Mouse (Mus musculus): ENCODE measurements around the gene Morn4. TPM values are rescaled to one million over a fixed set of nuclear protein-coding genes. Genes with fewer than 3 reads are reported as not detected.

Gene Morn4
- polyA plus RNA-seq, 1 experiment from 2014 or later = 15.2 TPM

DNA sequence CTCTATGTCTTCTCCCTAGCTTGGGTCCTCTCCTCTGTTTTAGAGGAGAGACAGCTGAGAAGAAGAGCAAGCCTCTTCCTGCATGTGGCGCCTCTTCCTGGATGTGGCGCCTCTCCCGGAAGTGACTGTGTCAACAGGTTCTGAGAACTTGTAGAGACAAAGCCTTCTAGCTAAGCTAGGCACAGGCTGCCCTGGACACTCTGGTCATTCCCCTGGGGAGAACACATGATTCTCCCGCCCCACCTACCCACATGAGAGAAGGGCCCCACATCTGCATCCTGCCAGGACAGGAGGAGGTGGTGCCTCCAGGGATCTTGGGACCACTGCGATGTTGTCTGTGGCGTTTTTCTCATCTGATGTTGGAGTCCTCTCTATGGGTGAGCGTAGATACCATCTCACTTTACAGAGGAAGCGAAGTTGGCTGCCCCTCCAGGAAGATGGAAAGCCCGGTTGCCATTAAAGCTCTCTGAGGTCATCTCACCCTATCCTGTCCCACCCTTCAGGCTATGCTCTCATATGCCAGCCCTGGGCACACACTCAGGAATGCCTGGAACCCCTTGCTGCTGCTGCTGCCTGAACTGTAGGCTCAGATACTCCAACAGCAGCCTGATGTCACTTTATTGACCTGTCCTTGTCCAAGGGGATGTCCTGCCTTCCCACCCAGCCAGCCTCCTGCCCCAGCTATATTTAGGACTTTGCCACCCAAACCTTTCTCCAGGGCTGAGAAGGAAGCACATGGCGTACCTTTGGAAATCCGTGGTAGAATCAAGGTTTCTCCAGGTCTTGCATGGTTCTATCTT is 17.5 kb downstream of the Morn4 start:
- H3K4me3 ChIP-seq = no peak overlapping the region
- peak overlapping the region; percentile 20; the same call in 1 of the 2 replicates for H3K4me2 ChIP-seq
- no peaks in the 10 kb centered on the region for H3K27me3 ChIP-seq (replicated peaks)
- ATAC-seq (ENCODE audit: insufficient number of reproducible peaks, low FRiP score) = no peak
- H3K9me3 ChIP-seq (replicated peaks) = no peaks in the 10 kb centered on the region
- no peak overlapping the region for H3K9ac ChIP-seq
- 0 out of 2 replicates have a peak, but pooled peaks cover 6% of the 10 kb centered on the region for H3K4me1 ChIP-seq (replicated peaks)
- H3K27ac ChIP-seq (ENCODE audit: poor library complexity, severe bottlenecking) = no peak overlapping the region
- 68% methylated on average over 11 of the region's 11 CpGs for WGBS
- H3K36me3 ChIP-seq = no peaks in the 10 kb centered on the region

- 90% methylated on average over 7 of the region's 7 CpGs for WGBS
- Histone ChIP-seq H3K27me3 (replicated peaks) (no peaks in the 10 kb centered on the region), H3K9ac (no peak overlapping the region), H3K27ac (ENCODE audit: poor library complexity, severe bottlenecking) (no peak overlapping the region), H3K4me3 (no peak overlapping the region), H3K4me2 (no peak overlapping the region), H3K4me1 (replicated peaks) (no peaks in the 10 kb centered on the region), H3K9me3 (replicated peaks) (no peaks in the 10 kb centered on the region), H3K36me3 (no peaks in the 10 kb centered on the region)
- no peak for ATAC-seq (ENCODE audit: insufficient number of reproducible peaks, low FRiP score)
Observed at GRCm38 (mm10) chr19:42061443-42061842, 24.7 kb downstream of the Morn4 start.

DNA sequence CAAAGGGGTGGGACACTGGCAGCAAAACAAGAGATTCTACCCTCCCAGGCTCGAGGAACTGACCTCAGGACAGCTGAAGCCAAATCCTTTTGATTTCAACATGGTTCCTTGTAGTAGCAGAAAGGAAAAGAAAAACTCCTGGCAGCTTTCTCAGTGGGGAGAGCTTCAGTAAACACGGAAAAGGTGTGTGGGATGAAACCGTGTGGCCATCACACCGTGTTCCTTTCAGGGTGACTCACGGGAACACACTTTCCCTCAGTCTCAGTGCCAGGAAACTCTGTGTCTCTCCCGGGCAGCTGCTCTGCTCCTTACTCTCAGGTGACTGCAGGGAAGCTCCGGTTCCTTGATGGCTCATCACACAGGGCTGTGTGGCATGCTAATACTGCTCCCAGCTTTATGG is 27.7 kb downstream of the Morn4 start:
- Histone ChIP-seq H3K4me2 (no peak overlapping the region), H3K27ac (ENCODE audit: poor library complexity, severe bottlenecking) (no peak overlapping the region), H3K9ac (no peak overlapping the region), H3K27me3 (replicated peaks) (no peaks in the 10 kb centered on the region), H3K4me3 (no peak overlapping the region), H3K36me3 (no peaks in the 10 kb centered on the region), H3K9me3 (replicated peaks) (no peaks in the 10 kb centered on the region), H3K4me1 (replicated peaks) (no peaks in the 10 kb centered on the region; the same call in 1 of the 2 replicates)
- WGBS = 68% methylated on average over 7 of the region's 7 CpGs
- no peak for ATAC-seq (ENCODE audit: insufficient number of reproducible peaks, low FRiP score)

DNA sequence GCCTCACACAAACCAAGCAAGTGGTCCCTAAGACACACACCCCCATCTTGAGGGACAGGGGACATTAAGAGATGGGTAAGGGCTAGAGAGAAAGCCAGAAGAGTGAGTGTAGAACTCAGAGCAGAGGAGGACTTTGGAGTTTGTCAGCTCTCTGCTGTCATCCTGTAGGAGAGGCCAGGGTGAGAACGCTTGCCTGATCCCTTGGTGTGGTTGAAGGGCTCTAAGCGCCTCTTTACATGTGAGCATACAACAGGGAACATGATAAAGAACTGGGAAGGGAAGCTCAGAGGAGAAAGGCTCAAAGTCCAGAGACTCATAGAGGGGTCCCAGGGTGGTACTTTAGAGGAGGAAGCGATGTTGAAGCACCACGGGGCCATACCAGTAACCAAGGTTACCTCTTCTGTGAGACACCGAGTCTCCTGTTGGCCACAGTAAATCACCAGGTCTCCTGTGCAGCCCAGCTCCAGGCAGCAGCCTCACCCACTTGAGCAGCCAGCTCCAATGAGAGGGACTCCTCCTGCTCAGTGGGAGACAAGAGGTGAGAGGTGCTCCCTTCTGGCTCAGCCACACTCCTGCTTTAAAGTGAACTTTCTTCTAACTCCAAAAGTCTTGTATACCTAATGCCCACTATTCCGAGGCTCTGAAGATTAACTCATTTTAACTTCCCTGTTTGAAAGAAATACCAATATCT is 29.3 kb downstream of the Morn4 start:
- no peak overlapping the region for H3K9ac ChIP-seq
- no peaks in the 10 kb centered on the region for H3K9me3 ChIP-seq (replicated peaks)
- H3K4me2 ChIP-seq = no peak overlapping the region
- no peaks in the 10 kb centered on the region; the same call in 1 of the 2 replicates for H3K4me1 ChIP-seq (replicated peaks)
- ATAC-seq (ENCODE audit: insufficient number of reproducible peaks, low FRiP score) = no peak
- no peak overlapping the region for H3K27ac ChIP-seq (ENCODE audit: poor library complexity, severe bottlenecking)
- no peaks in the 10 kb centered on the region for H3K36me3 ChIP-seq
- no peak overlapping the region for H3K4me3 ChIP-seq
- 66% methylated on average over 6 of the region's 6 CpGs for WGBS
- no peaks in the 10 kb centered on the region for H3K27me3 ChIP-seq (replicated peaks)

GRCm38 (mm10) chr19:42055881-42056280 is 30.3 kb downstream of the Morn4 start:
- Histone ChIP-seq H3K27ac (ENCODE audit: poor library complexity, severe bottlenecking) (no peak overlapping the region), H3K4me3 (no peak overlapping the region), H3K9me3 (replicated peaks) (no peaks in the 10 kb centered on the region), H3K36me3 (no peaks in the 10 kb centered on the region), H3K9ac (no peak overlapping the region), H3K4me2 (no peak overlapping the region), H3K27me3 (replicated peaks) (no peaks in the 10 kb centered on the region), H3K4me1 (replicated peaks) (no peaks in the 10 kb centered on the region; the same call in 1 of the 2 replicates)
- WGBS = 89% methylated on average over 2 of the region's 2 CpGs
- ATAC-seq (ENCODE audit: insufficient number of reproducible peaks, low FRiP score) = no peak

GRCm38 (mm10) chr19:42054255-42054654 is 31.9 kb downstream of the Morn4 start:
- Histone ChIP-seq H3K4me1 (replicated peaks) (no peaks in the 10 kb centered on the region; the same call in 1 of the 2 replicates), H3K4me3 (no peak overlapping the region), H3K4me2 (no peak overlapping the region), H3K36me3 (no peaks in the 10 kb centered on the region), H3K9me3 (replicated peaks) (no peaks in the 10 kb centered on the region), H3K27ac (ENCODE audit: poor library complexity, severe bottlenecking) (no peak overlapping the region), H3K9ac (no peak overlapping the region), H3K27me3 (replicated peaks) (no peaks in the 10 kb centered on the region)
- 66% methylated on average over 6 of the region's 6 CpGs for WGBS
- ATAC-seq (ENCODE audit: insufficient number of reproducible peaks, low FRiP score) = no peak

- no peaks in the 10 kb centered on the region for H3K27me3 ChIP-seq (replicated peaks)
- no peaks in the 10 kb centered on the region for H3K9me3 ChIP-seq (replicated peaks)
- H3K4me1 ChIP-seq (replicated peaks) = no peaks in the 10 kb centered on the region; the same call in 1 of the 2 replicates
- no peak within 1 kb of the TSS for H3K27ac ChIP-seq (ENCODE audit: poor library complexity, severe bottlenecking)
- no peaks in the 10 kb centered on the region for H3K36me3 ChIP-seq
- no peak within 1 kb of the TSS for H3K4me3 ChIP-seq
- ATAC-seq (ENCODE audit: insufficient number of reproducible peaks, low FRiP score) = no peak
- WGBS = 67% methylated on average over 4 of the region's 4 CpGs
- H3K4me2 ChIP-seq = no peak within 1 kb of the TSS
- H3K9ac ChIP-seq = no peak within 1 kb of the TSS
Observed at GRCm38 (mm10) chr19:42051948-42052347, 34.2 kb downstream of the Morn4 start, which contains the start of gene 4933411K16Rik. Gene 4933411K16Rik (plus strand): TSS chr19:42052248.

GRCm38 (mm10) chr19:42051351-42051750 is 34.8 kb downstream of the Morn4 start:
- H3K9ac ChIP-seq = no peak overlapping the region
- WGBS = 81% methylated on average over 3 of the region's 3 CpGs
- ATAC-seq (ENCODE audit: insufficient number of reproducible peaks, low FRiP score) = no peak
- H3K27ac ChIP-seq (ENCODE audit: poor library complexity, severe bottlenecking) = no peak overlapping the region
- no peak overlapping the region for H3K4me3 ChIP-seq
- no peak overlapping the region for H3K4me2 ChIP-seq
- H3K27me3 ChIP-seq (replicated peaks) = no peaks in the 10 kb centered on the region
- H3K36me3 ChIP-seq = no peaks in the 10 kb centered on the region
- no peaks in the 10 kb centered on the region; the same call in 1 of the 2 replicates for H3K4me1 ChIP-seq (replicated peaks)
- no peaks in the 10 kb centered on the region for H3K9me3 ChIP-seq (replicated peaks)

- no peak overlapping the region for H3K9ac ChIP-seq
- H3K9me3 ChIP-seq (replicated peaks) = no peaks in the 10 kb centered on the region
- H3K4me2 ChIP-seq = no peak overlapping the region
- H3K27ac ChIP-seq (ENCODE audit: poor library complexity, severe bottlenecking) = no peak overlapping the region
- H3K36me3 ChIP-seq = no peaks in the 10 kb centered on the region
- 70% methylated on average over 1 of the region's 1 CpGs for WGBS
- H3K27me3 ChIP-seq (replicated peaks) = no peaks in the 10 kb centered on the region
- no peak overlapping the region for H3K4me3 ChIP-seq
- peaks cover 4% of the 10 kb centered on the region; the same call in 1 of the 2 replicates for H3K4me1 ChIP-seq (replicated peaks)
- ATAC-seq (ENCODE audit: insufficient number of reproducible peaks, low FRiP score) = no peak
Observed at GRCm38 (mm10) chr19:42050251-42050650, 35.9 kb downstream of the Morn4 start.

DNA sequence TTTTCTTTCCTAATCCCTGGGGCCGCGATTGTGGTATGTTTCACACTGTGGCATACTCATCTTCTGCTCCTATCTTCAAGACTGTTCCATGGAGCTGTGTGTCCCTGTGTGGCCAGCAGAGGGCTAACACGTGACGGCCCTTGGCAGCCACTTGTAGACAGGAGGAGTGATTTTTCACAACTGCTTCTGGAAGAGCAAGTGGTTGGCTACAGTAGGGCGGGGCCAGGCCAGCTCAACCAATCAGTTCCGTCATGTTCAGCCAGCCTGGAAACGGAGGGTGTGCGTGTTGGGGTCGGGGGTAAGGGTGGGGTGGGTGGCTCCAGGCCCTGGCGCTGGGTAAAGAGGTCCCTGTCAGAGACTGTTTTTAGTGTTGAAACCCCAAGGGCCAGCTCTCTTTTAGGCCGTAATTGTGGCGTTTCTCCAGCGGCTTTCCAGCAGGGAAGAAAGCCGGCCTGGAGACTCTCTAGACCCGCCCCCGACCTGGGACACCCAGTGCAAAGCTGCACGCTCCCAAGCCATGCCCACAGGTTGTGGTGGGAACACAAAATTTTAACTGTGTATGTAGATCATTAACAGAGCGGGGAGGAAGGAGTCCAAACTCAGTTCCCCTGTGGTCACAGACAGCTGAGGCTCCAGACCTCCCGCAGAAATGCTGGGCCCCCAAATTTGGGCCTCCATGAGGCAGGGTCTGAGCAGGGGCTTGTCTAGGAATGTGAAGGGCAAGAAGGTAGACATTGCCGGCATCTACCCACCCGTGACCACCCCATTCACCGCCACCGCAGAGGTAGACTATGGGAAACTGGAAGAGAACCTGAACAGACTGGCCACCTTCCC is 40.7 kb downstream of the Morn4 start, which contains the start of gene Hoga1:
Hoga1 (plus strand) TSS at position 342 of the 834 bp plus-strand sequence.
- Histone ChIP-seq H3K36me3 (no peaks in the 10 kb centered on the region), H3K9ac (peak within 1 kb of the TSS; percentile 13; the same call in 1 of the 2 replicates), H3K27me3 (replicated peaks) (peaks cover 4% of the 10 kb centered on the region; the same call in 1 of the 2 replicates), H3K4me2 (peak within 1 kb of the TSS; percentile 71), H3K4me3 (peak within 1 kb of the TSS; percentile 45), H3K9me3 (replicated peaks) (no peaks in the 10 kb centered on the region), H3K4me1 (replicated peaks) (0 out of 2 replicates have a peak, but pooled peaks cover 4% of the 10 kb centered on the region), H3K27ac (ENCODE audit: poor library complexity, severe bottlenecking) (no peak within 1 kb of the TSS)
- 20% methylated on average over 23 of the region's 23 CpGs for WGBS
- peak; percentile 82 for ATAC-seq (ENCODE audit: insufficient number of reproducible peaks, low FRiP score)

Measured in heart, embryonic 12.5 days (tissue).